Mouse (Mus musculus): Measurements from ENCODE around the gene Tent4a.

DNA sequence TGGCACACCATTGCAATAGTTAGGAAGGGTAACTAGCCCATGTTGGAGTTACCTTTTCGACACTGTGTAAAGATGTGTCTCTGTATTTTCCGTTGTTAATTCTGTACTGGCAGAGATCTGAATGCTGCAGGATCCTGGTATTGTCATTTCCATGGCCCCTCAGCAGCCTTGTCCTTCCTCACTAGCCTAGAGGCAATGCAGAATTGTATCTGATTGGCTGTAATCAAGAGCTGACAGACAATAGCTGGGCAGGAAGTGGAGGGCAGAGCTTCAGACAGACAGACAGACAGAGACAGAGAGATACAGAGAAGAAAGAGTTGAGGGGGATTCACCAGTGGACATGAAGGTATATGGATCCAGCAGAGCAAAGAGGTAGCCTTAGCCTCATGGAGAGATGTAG is 75.5 kb downstream of the Tent4a start:
- TF ChIP-seq GATA1 (IDR thresholded peaks at IDR 0.05; ENCODE audit: borderline replicate concordance, low read length) (no peak), FLI1 (IDR thresholded peaks at IDR 0.05; ENCODE audit: low read length) (no peak)
